Mouse (Mus musculus) embryonic fibroblast, embryonic 13.5 days (primary cell): Measurements from ENCODE around the gene Gdpd3.
A peak's percentile ranks its signal among the peaks of the same experiment; 100 is the strongest.

Experiments used
- CTCF ChIP-seq: IDR thresholded peaks from 2 replicates; pipeline ENCODE4 v1.5.1; 2011; ENCODE audit warnings: mild to moderate bottlenecking, control low read depth, low read length, moderate library complexity, borderline replicate concordance; ENCODE audit not compliant: insufficient read depth
- POLR2A ChIP-seq: IDR thresholded peaks from 2 replicates; pipeline ENCODE4 v1.6.1; 2011; ENCODE audit warnings: low read depth, mild to moderate bottlenecking, control low read depth, low read length, moderate library complexity

- TF ChIP-seq CTCF (peak; percentile 57; the same call in 1 of the 2 replicates), POLR2A (no peak)
Observed at GRCm38 (mm10) chr7:126754866-126755265, 11.3 kb upstream of the Gdpd3 start.
